Mouse (Mus musculus) small intestine, adult 2 months (tissue): ENCODE measurements around the gene Akap12.

ENCODE experiments used
- CTCF ChIP-seq: fragments of 200-500 bp; IDR thresholded peaks from 2 replicates; pipeline ENCODE4 v1.5.1; 2012; ENCODE audit warnings: low read depth, mild to moderate bottlenecking, control low read depth, inconsistent platforms, low read length, moderate library complexity, mixed read lengths; ENCODE audit not compliant: insufficient replicate concordance, insufficient read length; ENCODE audit errors: extremely low read depth
- POLR2A ChIP-seq: fragments of 200-500 bp; IDR thresholded peaks from 2 replicates; pipeline ENCODE4 v1.6.1; 2012; ENCODE audit warnings: low read depth, mild to moderate bottlenecking, control low read depth, inconsistent platforms, low read length, moderate library complexity

GRCm38 (mm10) chr10:4375267-4375666 is 109.1 kb downstream of the Akap12 start:
- TF ChIP-seq POLR2A = no peak
- TF ChIP-seq CTCF = no peak
